Mouse (Mus musculus) mouse trophoblast stem cell (cell line): ENCODE measurements at regions not wholly inside any gene's neighbourhood (a gene's known extent, or its start where the extent isn't known, plus 50 kb on each side); places are given as distances from the start of the nearest gene placed in this dataset.

Experiments used
- in situ Hi-C, 2 experiments: fragments of 300-500 bp; cut with MseI, MboI; formaldehyde crosslinking; loops; 2 replicates in 1 of 2; 3 replicates in 1 of 2; pipeline ENCODE4 v1.15.1; 2025

DNA sequence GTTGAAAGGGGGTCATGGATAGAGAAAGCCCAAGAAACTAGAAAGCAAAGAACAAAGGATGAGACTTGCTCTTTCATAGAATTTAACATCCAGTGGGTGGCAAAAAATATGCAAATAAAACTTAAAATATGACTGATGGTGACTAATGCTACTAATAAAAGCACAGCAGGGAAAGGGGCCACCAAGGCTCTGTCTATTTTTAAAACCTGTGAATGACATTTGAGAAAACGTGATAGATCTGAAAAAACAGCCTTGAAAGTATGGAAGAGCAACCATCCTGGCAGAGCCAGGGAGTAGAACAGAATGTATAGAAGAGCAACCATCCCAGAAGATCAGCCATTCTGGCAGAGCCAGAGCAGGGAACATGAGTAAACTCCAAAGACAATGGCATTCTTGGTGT is 91.9 kb upstream of the Hs3st1 start:
- in situ Hi-C loops = no loop called here

DNA sequence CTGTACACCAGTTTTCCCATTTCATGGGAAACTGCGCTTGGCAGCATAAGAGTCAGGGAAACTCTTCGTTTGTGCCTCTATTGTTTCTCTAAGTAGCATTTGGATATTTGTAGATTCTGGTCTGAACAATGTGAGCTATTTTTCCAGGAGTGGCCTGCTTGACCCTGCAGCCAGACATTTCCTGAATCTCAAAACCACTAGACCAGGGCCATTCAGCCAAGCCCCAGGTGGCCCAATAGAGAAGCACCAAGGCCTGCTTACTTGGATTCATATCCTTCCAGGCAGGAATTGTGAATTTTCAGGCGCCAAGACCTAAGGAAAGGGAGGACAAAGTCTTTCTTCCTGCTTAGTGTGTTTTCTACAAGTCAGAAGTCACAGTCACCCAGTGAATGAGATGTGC is 85.9 kb upstream of the Hs3st1 start:
- in situ Hi-C loops = no loop called here

- in situ Hi-C loops = no loop called here
These were observed 85.3 kb upstream of the Hs3st1 start for GRCm38 (mm10) chr5:39840576-39840975.

GRCm38 (mm10) chr5:39832565-39832964 is 77.3 kb upstream of the Hs3st1 start:
- in situ Hi-C loops = no loop called here

DNA sequence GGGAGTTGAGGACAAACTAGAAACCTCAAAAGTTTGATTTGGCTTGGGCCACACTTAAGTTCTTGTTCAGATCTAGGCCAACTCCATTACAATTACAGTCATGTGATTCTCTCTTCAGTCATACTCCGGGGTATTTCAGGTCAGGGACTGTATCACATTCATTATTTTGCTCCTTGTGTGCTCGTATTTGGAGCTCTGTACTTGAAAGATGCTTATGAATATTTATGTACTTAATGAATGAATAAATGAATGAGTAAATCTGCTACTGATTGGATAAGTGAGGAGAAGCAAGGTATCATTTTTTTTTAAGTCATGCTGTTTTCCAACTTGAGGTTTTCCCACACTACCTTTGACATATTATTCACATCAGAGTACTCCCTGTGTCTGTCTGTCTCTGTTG is 69.4 kb upstream of the Hs3st1 start:
- in situ Hi-C loops = no loop called here

DNA sequence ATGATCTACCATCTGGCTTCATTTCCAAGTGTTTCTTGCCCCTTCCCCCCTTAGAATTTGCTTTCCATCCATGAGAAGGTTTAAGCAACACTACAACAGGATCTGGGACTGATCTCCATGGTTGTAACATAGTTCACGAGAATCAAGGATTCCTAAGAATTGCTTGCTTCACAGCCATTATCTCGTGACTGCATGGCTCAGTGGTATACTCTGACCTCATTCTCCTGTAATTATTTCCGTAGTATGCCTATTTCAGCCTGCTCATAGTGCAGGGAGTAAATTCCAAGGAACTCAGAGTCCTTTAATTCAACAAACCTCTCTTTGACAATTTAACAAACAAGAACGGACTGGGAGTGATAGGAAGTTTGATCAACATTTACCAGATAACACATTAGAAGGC is 51.4 kb upstream of the Hs3st1 start:
- in situ Hi-C loops = no loop called here
